Mouse (Mus musculus) right cerebral cortex, adult 2 months (tissue): ENCODE results near the gene Rexo1.

ENCODE experiments used
- DNase-seq, 2 experiments: peaks; one replicate each; pipeline ENCODE4 v3.0.0; 2021 to 2022; ENCODE audit warnings: low spot score in 2 of 2

Gene Rexo1

DNA sequence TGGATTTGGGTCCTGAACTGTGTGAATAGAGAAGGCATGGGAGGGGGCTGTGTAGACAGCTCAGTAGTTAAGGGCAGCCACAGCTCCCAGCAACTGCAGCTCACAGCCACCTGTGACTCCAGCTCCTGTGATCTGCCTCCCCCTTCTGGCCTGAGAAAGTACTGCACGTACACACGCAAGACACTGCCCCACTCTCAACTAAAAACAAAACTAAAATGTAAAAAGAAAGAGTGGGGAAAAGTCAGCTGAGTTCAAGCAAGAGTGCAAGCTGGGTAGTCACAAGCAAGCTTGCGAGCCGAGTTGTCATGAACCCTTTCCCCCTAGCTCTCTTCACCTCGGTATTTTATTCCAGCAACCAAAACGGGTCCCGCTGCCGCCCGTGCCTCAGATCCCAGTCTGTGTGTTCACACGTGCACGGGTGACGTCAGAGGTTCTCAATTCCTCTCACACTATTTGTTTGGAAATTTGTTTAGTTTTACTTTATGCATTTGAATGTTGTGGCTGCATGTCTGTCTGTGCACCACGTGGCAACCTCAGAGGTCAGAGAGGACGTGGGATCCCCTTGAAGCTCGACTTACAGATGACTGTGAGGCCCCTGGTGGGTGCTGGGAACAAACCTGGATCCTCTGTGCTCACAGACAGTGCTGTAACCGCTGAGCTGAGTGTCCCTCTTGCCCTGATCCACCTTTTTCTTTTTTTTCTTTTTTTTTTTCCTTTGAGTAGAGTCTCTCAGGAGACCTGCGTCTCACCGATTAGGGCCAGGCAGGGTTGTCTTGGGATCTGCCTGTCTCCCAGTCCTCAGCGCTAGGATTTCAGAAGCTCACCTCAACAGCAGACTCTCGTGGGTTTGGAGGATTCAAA lies 51.7 kb downstream of the Rexo1 start:
- peak; percentile 76 to 81 for DNase-seq

DNA sequence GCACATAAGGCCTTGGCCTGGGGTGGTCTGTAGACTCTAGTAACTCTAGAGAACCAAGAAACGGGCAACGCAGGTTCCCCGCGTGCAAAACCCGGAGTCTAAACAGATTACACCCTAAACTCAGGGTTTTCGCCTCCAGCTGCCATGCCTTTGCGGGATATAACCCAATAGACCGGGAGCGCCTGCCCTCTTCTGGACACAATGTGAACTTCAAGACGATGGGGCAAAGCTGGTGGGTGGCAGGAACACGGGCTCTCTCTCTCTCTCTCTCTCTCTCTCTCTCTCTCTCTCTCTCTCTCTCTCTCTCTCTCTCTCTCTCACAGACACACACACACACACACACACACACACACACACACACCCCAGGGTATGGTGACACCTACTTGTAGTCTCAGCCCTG lies 55.1 kb downstream of the Rexo1 start:
- peak; percentile 51 to 54 for DNase-seq

DNA sequence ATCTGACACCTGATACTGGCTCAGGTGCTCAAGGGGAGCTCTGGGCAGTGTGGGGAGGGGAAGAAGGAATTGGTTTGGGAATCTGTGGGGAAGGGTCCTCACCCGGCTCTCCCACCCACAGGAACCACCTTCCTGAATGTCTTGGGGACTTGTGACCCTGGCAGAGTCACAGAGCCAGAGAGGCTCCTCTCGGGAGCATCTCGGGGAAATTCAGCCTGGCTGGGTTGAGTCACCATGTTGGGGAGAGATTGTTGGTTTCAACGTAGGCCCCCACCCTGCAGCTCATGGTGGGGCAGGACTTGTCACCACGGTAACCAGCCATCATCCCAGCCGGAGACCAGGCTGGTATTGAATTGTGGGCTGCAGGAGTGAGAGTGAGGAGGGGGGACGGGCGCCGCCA lies 56.6 kb downstream of the Rexo1 start:
- no peak for DNase-seq

- no peak for DNase-seq
Measured at GRCm38 (mm10) chr10:80503599-80504220, 57.6 kb downstream of the Rexo1 start.

DNA sequence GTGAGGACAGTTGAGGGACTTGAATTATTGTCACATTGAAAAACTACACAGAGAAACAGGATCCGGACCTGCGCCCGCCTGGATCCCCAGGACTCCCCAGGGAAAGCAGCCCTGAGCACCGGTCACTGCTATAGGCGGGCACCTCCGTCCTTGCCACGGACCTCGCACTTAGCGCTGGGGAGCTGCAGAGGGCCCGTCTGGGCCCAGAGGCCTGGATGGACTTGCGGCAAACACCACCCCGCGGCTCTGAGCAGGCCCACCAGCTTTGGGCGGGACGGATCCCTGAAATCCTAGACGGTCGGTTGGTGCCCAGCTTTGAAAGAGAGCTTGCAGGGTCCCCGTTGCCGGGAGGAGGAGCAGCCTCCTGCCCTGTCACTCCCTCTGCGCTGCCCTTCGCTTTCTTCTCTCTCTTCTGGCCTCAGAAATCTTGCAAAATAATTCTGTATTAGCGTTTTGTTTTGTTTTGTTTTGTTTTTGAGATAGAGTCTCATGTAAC lies 58.5 kb downstream of the Rexo1 start:
- no peak for DNase-seq

GRCm38 (mm10) chr10:80502291-80502690 lies 59.1 kb downstream of the Rexo1 start:
- no peak for DNase-seq

DNA sequence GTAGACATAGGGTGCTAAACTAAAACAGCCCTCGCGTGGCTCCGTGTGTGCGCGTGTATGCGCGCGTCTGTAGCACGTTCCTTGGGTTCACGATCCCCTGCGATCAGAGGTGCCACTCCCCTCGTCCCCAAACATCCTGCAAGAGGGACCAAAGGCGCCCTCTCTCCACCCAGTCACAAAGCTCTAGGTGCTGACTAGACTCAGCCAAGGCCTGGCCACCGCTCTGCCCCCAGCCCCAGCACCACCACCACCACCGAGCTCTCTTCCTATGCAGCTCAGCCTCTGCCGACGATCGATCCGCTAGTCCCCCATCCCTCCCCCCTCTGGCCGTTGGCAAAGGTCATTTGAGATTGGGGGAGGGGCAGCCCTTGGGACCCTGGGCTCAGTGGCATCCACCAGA lies 64.9 kb downstream of the Rexo1 start:
- DNase-seq: no peak

- no peak for DNase-seq
Measured at GRCm38 (mm10) chr10:80495901-80496300, 65.5 kb downstream of the Rexo1 start.

GRCm38 (mm10) chr10:80494732-80495131 lies 66.6 kb downstream of the Rexo1 start, which contains the start of gene Onecut3:
TSS of gene Onecut3 (plus strand) at chr10:80494835.
- DNase-seq: no peak
